Mouse (Mus musculus): ENCODE data around the gene Lrrc75b.

Lrrc75b gene

DNA sequence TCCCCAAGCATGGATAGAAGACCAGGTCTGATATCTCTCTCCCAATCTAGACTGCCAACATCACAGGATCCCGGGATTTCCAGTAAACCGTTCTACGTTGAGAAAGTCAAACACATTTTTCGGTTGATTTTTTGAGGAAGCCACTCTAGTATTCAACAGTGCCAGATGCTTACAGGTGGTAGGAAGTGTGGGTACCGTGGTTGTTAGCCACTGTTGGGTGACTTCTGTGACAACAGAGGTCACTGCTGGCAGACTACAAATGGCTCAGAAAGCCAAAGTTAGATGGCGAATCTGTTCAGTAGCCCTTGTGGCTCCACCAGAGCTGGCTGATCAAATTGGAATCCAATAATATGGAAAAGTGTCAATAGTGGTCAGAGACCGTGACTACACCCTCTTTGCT is 56.4 kb downstream of the Lrrc75b start:
- DNase-seq (ENCODE audit: low read depth, low spot score), result no peak

- DNase-seq (ENCODE audit: low read depth, low spot score), result no peak
These were observed 58.5 kb downstream of the Lrrc75b start for GRCm38 (mm10) chr10:75501641-75502040.

DNA sequence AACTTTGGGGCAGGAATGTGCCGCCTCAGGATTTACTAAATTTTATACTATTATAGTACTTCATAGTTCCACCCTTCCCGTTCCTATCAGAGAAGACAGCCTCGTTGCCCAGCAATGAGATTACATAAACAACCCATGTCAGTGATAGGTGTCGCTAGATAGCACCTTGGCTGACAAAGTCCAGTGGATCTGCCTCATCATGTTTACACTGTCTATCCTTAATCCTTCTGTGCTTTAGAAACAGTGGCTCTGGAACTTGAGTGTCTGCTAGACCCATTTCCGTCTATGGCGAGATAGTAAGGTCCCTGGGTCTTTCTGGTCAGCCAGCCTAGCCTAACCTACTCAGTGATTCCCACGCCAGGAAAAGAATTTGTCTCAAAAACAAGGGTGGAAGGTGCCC is 59.8 kb downstream of the Lrrc75b start:
- no peak for DNase-seq (ENCODE audit: low read depth, low spot score)
